Mouse (Mus musculus) c-Kit-positive CD71-positive TER-119-positive erythroid progenitor cells, embryonic 14.5 days (primary cell): ENCODE measurements at regions not wholly inside any gene's neighbourhood (a gene's known extent, or its start where the extent isn't known, plus 50 kb on each side); places are given as distances from the start of the nearest gene placed in this dataset.

Experiments
- DNase-seq: peaks from one replicate; pipeline ENCODE4 v3.0.0-alpha.2; 2013; ENCODE audit warnings: low spot score

GRCm38 (mm10) chr13:112039422-112040145 is 230.8 kb upstream of the Map3k1 start:
- no peak for DNase-seq

- DNase-seq: peak; percentile 74
Observed at GRCm38 (mm10) chr13:112043524-112044246, 234.9 kb upstream of the Map3k1 start.

GRCm38 (mm10) chr13:112044372-112044771 is 235.6 kb upstream of the Map3k1 start:
- no peak for DNase-seq

- DNase-seq: peak; percentile 53
Observed at GRCm38 (mm10) chr13:112046247-112047211, 237.7 kb upstream of the Map3k1 start.

- DNase-seq: no peak
Observed at GRCm38 (mm10) chr13:112047408-112047807, 238.6 kb upstream of the Map3k1 start.

- no peak for DNase-seq
Observed at GRCm38 (mm10) chr13:112047874-112048273, 239.1 kb upstream of the Map3k1 start.

GRCm38 (mm10) chr13:112048327-112048726 is 239.5 kb upstream of the Map3k1 start:
- DNase-seq: no peak

- DNase-seq: no peak
Observed at GRCm38 (mm10) chr13:112050892-112051291, 237.4 kb upstream of the Ankrd55 start.

- DNase-seq: no peak
Observed at GRCm38 (mm10) chr13:112052011-112052410, 236.2 kb upstream of the Ankrd55 start.

GRCm38 (mm10) chr13:112052456-112052855 is 235.8 kb upstream of the Ankrd55 start:
- DNase-seq: no peak

- no peak for DNase-seq
Observed at GRCm38 (mm10) chr13:112054879-112055371, 233.3 kb upstream of the Ankrd55 start.

- DNase-seq: no peak
Observed at GRCm38 (mm10) chr13:112058218-112058617, 230.0 kb upstream of the Ankrd55 start.

- no peak for DNase-seq
Observed at GRCm38 (mm10) chr13:112058771-112059170, 229.5 kb upstream of the Ankrd55 start.

- DNase-seq: no peak
Observed at GRCm38 (mm10) chr13:112062024-112062423, 226.2 kb upstream of the Ankrd55 start.

- DNase-seq: no peak
Observed at GRCm38 (mm10) chr13:112063409-112064111, 224.7 kb upstream of the Ankrd55 start.

- DNase-seq: no peak
Observed at GRCm38 (mm10) chr13:112064681-112065080, 223.6 kb upstream of the Ankrd55 start.

- no peak for DNase-seq
Observed at GRCm38 (mm10) chr13:112067066-112067847, 221.0 kb upstream of the Ankrd55 start.

GRCm38 (mm10) chr13:112070757-112071156 is 217.5 kb upstream of the Ankrd55 start:
- no peak for DNase-seq

- DNase-seq: no peak
Observed at GRCm38 (mm10) chr13:112071209-112071955, 216.9 kb upstream of the Ankrd55 start.

- DNase-seq: no peak
Observed at GRCm38 (mm10) chr13:112071956-112072314, 216.3 kb upstream of the Ankrd55 start.
